Mouse (Mus musculus): ENCODE data around the gene Plod3.
A peak's percentile ranks its signal among the peaks of the same experiment; 100 is the strongest.

The Plod3 gene

GRCm38 (mm10) chr5:136965210-136965609 lies 21.6 kb upstream of the Plod3 start:
- DNase-seq, result no peak

GRCm38 (mm10) chr5:136965686-136966085 lies 21.1 kb upstream of the Plod3 start:
- DNase-seq, result peak; percentile 43 to 66

GRCm38 (mm10) chr5:136966331-136966730 lies 20.5 kb upstream of the Plod3 start, which contains the start of gene Cldn15:
Gene Cldn15, plus strand, starts transcription at chr5:136966616.
- peak; percentile 74 to 86 for DNase-seq

GRCm38 (mm10) chr5:136966861-136967455 lies 19.9 kb upstream of the Plod3 start:
- DNase-seq, result peak; percentile 29 to 50

GRCm38 (mm10) chr5:136967592-136967991 lies 19.2 kb upstream of the Plod3 start:
- peak; percentile 90 to 94 for DNase-seq

GRCm38 (mm10) chr5:136970703-136971102 lies 16.1 kb upstream of the Plod3 start:
- DNase-seq, result peak; percentile 83 to 93

GRCm38 (mm10) chr5:136973670-136974069 lies 13.1 kb upstream of the Plod3 start:
- no peak for DNase-seq

GRCm38 (mm10) chr5:136977769-136978168 lies 9.1 kb upstream of the Plod3 start:
- DNase-seq, result no peak

- DNase-seq, result no peak
Measured at GRCm38 (mm10) chr5:136979762-136980161, 7.1 kb upstream of the Plod3 start.

- DNase-seq, result peak in 1 of 2 experiments; percentile 34
Measured at GRCm38 (mm10) chr5:136980974-136981373, 5.8 kb upstream of the Plod3 start.

GRCm38 (mm10) chr5:136982338-136982930 lies 4.4 kb upstream of the Plod3 start:
- peak; percentile 42 to 82 for DNase-seq

- peak in 1 of 2 experiments; percentile 60 for DNase-seq
Measured at GRCm38 (mm10) chr5:136984828-136985227, 2.0 kb upstream of the Plod3 start.

GRCm38 (mm10) chr5:136987138-136987933 lies 517 bp downstream of the Plod3 start:
- peak; percentile 78 to 83 for DNase-seq

- DNase-seq, result no peak
Measured at GRCm38 (mm10) chr5:136987934-136988271, 1.1 kb downstream of the Plod3 start, which contains the start of gene Znhit1. Gene Znhit1, minus strand, starts transcription at chr5:136988021.

GRCm38 (mm10) chr5:136988420-136988819 lies 1.6 kb downstream of the Plod3 start:
- DNase-seq, result peak in 1 of 2 experiments; percentile 54

- DNase-seq, result no peak
Measured at GRCm38 (mm10) chr5:136989801-136990200, 3.0 kb downstream of the Plod3 start.

GRCm38 (mm10) chr5:136999449-136999848 lies 12.6 kb downstream of the Plod3 start:
- DNase-seq, result no peak

GRCm38 (mm10) chr5:137000612-137001011 lies 13.8 kb downstream of the Plod3 start:
- DNase-seq, result no peak

- no peak for DNase-seq
Measured at GRCm38 (mm10) chr5:137007276-137007675, 20.5 kb downstream of the Plod3 start.

- peak; percentile 59 to 83 for DNase-seq
Measured at GRCm38 (mm10) chr5:137009988-137010387, 23.2 kb downstream of the Plod3 start.

- DNase-seq, result no peak
Measured at GRCm38 (mm10) chr5:137012401-137012950, 25.7 kb downstream of the Plod3 start.

- DNase-seq, result no peak
Measured at GRCm38 (mm10) chr5:137015913-137016312, 29.1 kb downstream of the Plod3 start.

GRCm38 (mm10) chr5:137024318-137024717 lies 37.5 kb downstream of the Plod3 start:
- DNase-seq, result no peak
